Mouse (Mus musculus): ENCODE results near the gene Mgp. TPM values are rescaled to one million over a fixed set of nuclear protein-coding genes. Genes with fewer than 3 reads are reported as not detected.

Mgp gene
- total RNA-seq (2012; rRNA removed), result not detected in 2 replicates

- in situ Hi-C loops (cut with MboI; ENCODE audit: low sequenced_read_pairs in 2 of 2, unreplicated experiment in 2 of 2), result no loop called here
- H3K27ac ChIP-seq (ENCODE audit: insufficient read depth, low read depth, low read length, poor library complexity, severe bottlenecking), result no peak within 1 kb of the TSS
- TF ChIP-seq CHD2 (IDR thresholded peaks at IDR 0.05; ENCODE audit: low read depth, low read length) (no peak), MAFK (IDR thresholded peaks at IDR 0.05; ENCODE audit: insufficient read depth, low read depth, low read length) (no peak), ZNF384 (IDR thresholded peaks at IDR 0.05; ENCODE audit: low read depth, low read length) (no peak), ZC3H11A (IDR thresholded peaks at IDR 0.05; ENCODE audit: borderline replicate concordance, low read depth, low read length) (no peak), HCFC1 (IDR thresholded peaks at IDR 0.05; ENCODE audit: borderline replicate concordance, insufficient read depth, low read length) (no peak)
- no peak within 1 kb of the TSS for H3K9ac ChIP-seq (ENCODE audit: insufficient read depth, low read depth, low read length, poor library complexity, severe bottlenecking)
- no peaks in the 10 kb centered on the region for H3K36me3 ChIP-seq (ENCODE audit: control insufficient read depth, insufficient read depth, low read length, poor library complexity, severe bottlenecking)
- H3K4me3 ChIP-seq (ENCODE audit: insufficient read depth in 1 of 2, low read depth in 1 of 2, low read length in 2 of 2, poor library complexity in 1 of 2, severe bottlenecking in 1 of 2), result no peak within 1 kb of the TSS
- no peaks in the 10 kb centered on the region for H3K4me1 ChIP-seq (ENCODE audit: control insufficient read depth in 2 of 2, insufficient read depth in 2 of 2, low read length in 2 of 2, poor library complexity in 1 of 2)
- no peaks in the 10 kb centered on the region for H3K9me3 ChIP-seq (ENCODE audit: control insufficient read depth, insufficient read depth, low read depth, low read length)
- DNase-seq (ENCODE audit: low read depth, low spot score), result no peak
These were observed at the start of gene Mgp for GRCm38 (mm10) chr6:136875670-136876069. Gene Mgp (minus strand): TSS chr6:136875823.

- H3K4me1 ChIP-seq (ENCODE audit: control insufficient read depth in 2 of 2, insufficient read depth in 2 of 2, low read length in 2 of 2, poor library complexity in 1 of 2), result 0 out of 4 replicates have a peak, but pooled peaks cover 0 to 2% of the 10 kb centered on the region in 2 experiments
- no peak overlapping the region for H3K9ac ChIP-seq (ENCODE audit: insufficient read depth, low read depth, low read length, poor library complexity, severe bottlenecking)
- H3K4me3 ChIP-seq (ENCODE audit: insufficient read depth in 1 of 2, low read depth in 1 of 2, low read length in 2 of 2, poor library complexity in 1 of 2, severe bottlenecking in 1 of 2), result no peak overlapping the region
- DNase-seq (ENCODE audit: low read depth, low spot score), result no peak
- H3K36me3 ChIP-seq (ENCODE audit: control insufficient read depth, insufficient read depth, low read length, poor library complexity, severe bottlenecking), result no peaks in the 10 kb centered on the region
- no peak overlapping the region for H3K27ac ChIP-seq (ENCODE audit: insufficient read depth, low read depth, low read length, poor library complexity, severe bottlenecking)
- in situ Hi-C loops (cut with MboI; ENCODE audit: low sequenced_read_pairs in 2 of 2, unreplicated experiment in 2 of 2), result no loop called here
- TF ChIP-seq CHD2 (IDR thresholded peaks at IDR 0.05; ENCODE audit: low read depth, low read length) (no peak), HCFC1 (IDR thresholded peaks at IDR 0.05; ENCODE audit: borderline replicate concordance, insufficient read depth, low read length) (no peak), ZNF384 (IDR thresholded peaks at IDR 0.05; ENCODE audit: low read depth, low read length) (no peak), MAFK (IDR thresholded peaks at IDR 0.05; ENCODE audit: insufficient read depth, low read depth, low read length) (no peak), ZC3H11A (IDR thresholded peaks at IDR 0.05; ENCODE audit: borderline replicate concordance, low read depth, low read length) (no peak)
- H3K9me3 ChIP-seq (ENCODE audit: control insufficient read depth, insufficient read depth, low read depth, low read length), result no peaks in the 10 kb centered on the region
These were observed 49.4 kb upstream of the Mgp start for GRCm38 (mm10) chr6:136925049-136925448.

DNA sequence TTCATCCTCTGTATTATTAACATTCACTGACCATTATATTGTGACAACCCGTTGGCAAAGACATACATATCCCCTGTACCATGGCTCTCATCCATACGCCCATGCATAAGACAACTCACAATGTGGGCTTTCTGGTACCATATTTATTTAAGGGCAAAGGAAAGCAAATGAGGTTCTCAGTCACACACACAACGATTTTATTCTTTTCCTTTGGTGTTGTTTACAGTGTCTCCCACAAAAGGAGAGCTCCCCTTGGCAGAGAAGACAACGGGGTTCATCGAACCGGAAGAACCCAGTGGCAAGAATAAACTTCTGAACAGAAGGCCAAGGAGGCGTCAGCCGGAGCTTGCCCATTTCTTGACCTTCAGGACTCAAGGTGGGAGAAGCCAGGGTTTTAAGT is 47.9 kb upstream of the Mgp start, which contains the start of gene Pde6h:
Pde6h (plus strand) TSS at position 301 of the 400 bp plus-strand sequence.
- TF ChIP-seq CHD2 (IDR thresholded peaks at IDR 0.05; ENCODE audit: low read depth, low read length) (no peak), ZC3H11A (IDR thresholded peaks at IDR 0.05; ENCODE audit: borderline replicate concordance, low read depth, low read length) (no peak), ZNF384 (IDR thresholded peaks at IDR 0.05; ENCODE audit: low read depth, low read length) (no peak)
- H3K9me3 ChIP-seq (ENCODE audit: control insufficient read depth, insufficient read depth, low read depth, low read length), result no peaks in the 10 kb centered on the region
- H3K4me3 ChIP-seq (ENCODE audit: insufficient read depth in 1 of 2, low read depth in 1 of 2, low read length in 2 of 2, poor library complexity in 1 of 2, severe bottlenecking in 1 of 2), result no peak within 1 kb of the TSS
- peak within 1 kb of the TSS; percentile 5; the same call in 1 of the 2 replicates for H3K27ac ChIP-seq (ENCODE audit: insufficient read depth, low read depth, low read length, poor library complexity, severe bottlenecking)
- no peak within 1 kb of the TSS for H3K9ac ChIP-seq (ENCODE audit: insufficient read depth, low read depth, low read length, poor library complexity, severe bottlenecking)
- DNase-seq (ENCODE audit: low read depth, low spot score), result no peak
- H3K36me3 ChIP-seq (ENCODE audit: control insufficient read depth, insufficient read depth, low read length, poor library complexity, severe bottlenecking), result no peaks in the 10 kb centered on the region
- in situ Hi-C loops (cut with MboI; ENCODE audit: low sequenced_read_pairs in 2 of 2, unreplicated experiment in 2 of 2), result no loop called here
- H3K4me1 ChIP-seq (ENCODE audit: control insufficient read depth in 2 of 2, insufficient read depth in 2 of 2, low read length in 2 of 2, poor library complexity in 1 of 2), result no peaks in the 10 kb centered on the region

DNA sequence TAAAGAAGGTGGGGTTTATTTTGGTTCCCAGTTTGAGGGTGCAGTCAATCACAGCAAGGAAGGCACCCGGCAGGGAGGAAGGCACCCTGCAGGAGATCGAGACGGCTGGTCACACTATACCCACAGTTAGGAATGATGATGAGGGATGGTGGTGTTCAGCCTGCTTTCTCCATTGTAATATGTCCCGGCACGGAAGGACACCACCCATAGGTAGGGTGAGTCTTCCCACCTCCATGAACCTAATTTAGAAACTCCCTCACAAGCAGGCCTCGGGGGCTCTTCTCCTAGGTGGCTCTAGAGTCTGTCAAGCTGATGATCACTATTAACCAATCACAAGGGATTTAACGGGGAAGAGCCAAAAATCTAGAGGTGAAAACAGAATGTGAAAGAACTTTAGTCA is 47.2 kb upstream of the Mgp start:
- Histone ChIP-seq H3K4me1 (ENCODE audit: control insufficient read depth in 2 of 2, insufficient read depth in 2 of 2, low read length in 2 of 2, poor library complexity in 1 of 2) (no peaks in the 10 kb centered on the region), H3K36me3 (ENCODE audit: control insufficient read depth, insufficient read depth, low read length, poor library complexity, severe bottlenecking) (no peaks in the 10 kb centered on the region), H3K9ac (ENCODE audit: insufficient read depth, low read depth, low read length, poor library complexity, severe bottlenecking) (no peak overlapping the region), H3K9me3 (ENCODE audit: control insufficient read depth, insufficient read depth, low read depth, low read length) (no peaks in the 10 kb centered on the region), H3K4me3 (ENCODE audit: insufficient read depth in 1 of 2, low read depth in 1 of 2, low read length in 2 of 2, poor library complexity in 1 of 2, severe bottlenecking in 1 of 2) (no peak overlapping the region), H3K27ac (ENCODE audit: insufficient read depth, low read depth, low read length, poor library complexity, severe bottlenecking) (no peak overlapping the region)
- no peak for DNase-seq (ENCODE audit: low read depth, low spot score)
- TF ChIP-seq ZNF384 (IDR thresholded peaks at IDR 0.05; ENCODE audit: low read depth, low read length) (no peak), CHD2 (IDR thresholded peaks at IDR 0.05; ENCODE audit: low read depth, low read length) (no peak), MAFK (IDR thresholded peaks at IDR 0.05; ENCODE audit: insufficient read depth, low read depth, low read length) (no peak), HCFC1 (IDR thresholded peaks at IDR 0.05; ENCODE audit: borderline replicate concordance, insufficient read depth, low read length) (no peak), ZC3H11A (IDR thresholded peaks at IDR 0.05; ENCODE audit: borderline replicate concordance, low read depth, low read length) (no peak)
- in situ Hi-C loops (cut with MboI; ENCODE audit: low sequenced_read_pairs in 2 of 2, unreplicated experiment in 2 of 2), result no loop called here

GRCm38 (mm10) chr6:136922080-136922479 is 46.5 kb upstream of the Mgp start, which contains the start of gene Erp27:
Gene Erp27 (minus strand): TSS chr6:136922180.
- H3K4me1 ChIP-seq (ENCODE audit: control insufficient read depth in 2 of 2, insufficient read depth in 2 of 2, low read length in 2 of 2, poor library complexity in 1 of 2), result no peaks in the 10 kb centered on the region
- H3K9me3 ChIP-seq (ENCODE audit: control insufficient read depth, insufficient read depth, low read depth, low read length), result no peaks in the 10 kb centered on the region
- in situ Hi-C loops (cut with MboI; ENCODE audit: low sequenced_read_pairs in 2 of 2, unreplicated experiment in 2 of 2), result no loop called here
- no peak within 1 kb of the TSS for H3K9ac ChIP-seq (ENCODE audit: insufficient read depth, low read depth, low read length, poor library complexity, severe bottlenecking)
- no peak for DNase-seq (ENCODE audit: low read depth, low spot score)
- no peaks in the 10 kb centered on the region for H3K36me3 ChIP-seq (ENCODE audit: control insufficient read depth, insufficient read depth, low read length, poor library complexity, severe bottlenecking)
- TF ChIP-seq HCFC1 (IDR thresholded peaks at IDR 0.05; ENCODE audit: borderline replicate concordance, insufficient read depth, low read length), result no peak
- no peak for TF ChIP-seq MAFK (IDR thresholded peaks at IDR 0.05; ENCODE audit: insufficient read depth, low read depth, low read length)
- TF ChIP-seq ZNF384 (IDR thresholded peaks at IDR 0.05; ENCODE audit: low read depth, low read length), result no peak
- no peak for TF ChIP-seq CHD2 (IDR thresholded peaks at IDR 0.05; ENCODE audit: low read depth, low read length)
- TF ChIP-seq ZC3H11A (IDR thresholded peaks at IDR 0.05; ENCODE audit: borderline replicate concordance, low read depth, low read length), result no peak
- H3K27ac ChIP-seq (ENCODE audit: insufficient read depth, low read depth, low read length, poor library complexity, severe bottlenecking), result no peak within 1 kb of the TSS
- H3K4me3 ChIP-seq (ENCODE audit: insufficient read depth in 1 of 2, low read depth in 1 of 2, low read length in 2 of 2, poor library complexity in 1 of 2, severe bottlenecking in 1 of 2), result no peak within 1 kb of the TSS
